Mouse (Mus musculus) forebrain, embryonic 12.5 days (tissue): ENCODE measurements at regions not wholly inside any gene's neighbourhood (a gene's known extent, or its start where the extent isn't known, plus 50 kb on each side); places are given as distances from the start of the nearest gene placed in this dataset.
A peak's percentile ranks its signal among the peaks of the same experiment; 100 is the strongest.

ENCODE experiments used
- ATAC-seq: fragments of 200-750 bp; cut with Nextera tagmentation; 2 replicates; pipeline ENCODE4 v1.8.0; 2017; ENCODE audit warnings: moderate TSS enrichment; ENCODE audit not compliant: low FRiP score
- H3K27ac ChIP-seq: fragments of 300-500 bp; sonication (generic); 2 replicates; pipeline ENCODE4 v1.5.1; 2016; ENCODE audit warnings: mild to moderate bottlenecking
- H3K27me3 ChIP-seq: fragments of 300-500 bp; sonication (generic); 2 replicates; pipeline ENCODE4 v1.6.1; 2016; ENCODE audit warnings: mild to moderate bottlenecking
- H3K36me3 ChIP-seq: fragments of 300-500 bp; sonication (generic); replicated peaks from 2 replicates; pipeline ENCODE4 v1.6.1; 2016; ENCODE audit warnings: mild to moderate bottlenecking
- H3K4me1 ChIP-seq: fragments of 300-500 bp; sonication (generic); 2 replicates; pipeline ENCODE4 v1.6.1; 2016
- H3K4me2 ChIP-seq: fragments of 300-500 bp; sonication (generic); 2 replicates; pipeline ENCODE4 v1.6.1; 2016; ENCODE audit warnings: mild to moderate bottlenecking, moderate library complexity
- H3K4me3 ChIP-seq: fragments of 300-500 bp; sonication (generic); replicated peaks from 2 replicates; pipeline ENCODE4 v1.5.1; 2016; ENCODE audit warnings: mild to moderate bottlenecking
- H3K9ac ChIP-seq: fragments of 300-500 bp; sonication (generic); 2 replicates; pipeline ENCODE4 v1.6.1; 2016; ENCODE audit warnings: mild to moderate bottlenecking
- H3K9me3 ChIP-seq: fragments of 300-500 bp; sonication (generic); 2 replicates; pipeline ENCODE4 v1.6.1; 2016
- WGBS: fragments of 180-500 bp; shearing (Covaris S2); methylation state at CpG from one replicate; pipeline ENCODE4 v1.1.7; 2016; 5-methylcytosine and 5-hydroxymethylcytosine counted together

DNA sequence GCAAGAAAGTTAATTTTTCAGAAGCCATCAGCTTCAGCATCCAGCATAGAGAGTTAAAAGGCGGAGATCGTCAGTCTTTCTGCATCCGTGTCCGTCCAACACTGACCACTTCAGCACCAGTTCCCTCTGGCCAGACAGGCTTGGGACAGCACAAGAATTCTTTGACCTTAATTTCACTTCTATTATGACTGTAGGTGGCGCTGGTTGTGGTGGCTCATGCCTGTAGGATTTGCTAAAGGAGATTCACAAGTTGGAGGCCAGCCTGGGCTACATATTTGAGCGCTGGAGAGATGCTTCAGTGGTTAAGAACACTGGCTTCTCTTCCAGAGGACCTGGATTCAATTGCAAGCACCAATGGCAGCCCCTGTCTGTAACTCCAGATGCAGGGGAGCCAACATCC is 66.0 kb downstream of the Amer2 start:
- H3K9me3 ChIP-seq = no peaks in the 10 kb centered on the region
- no peak for ATAC-seq
- H3K4me2 ChIP-seq = no peak overlapping the region
- 65% methylated on average over 6 of the region's 6 CpGs for WGBS
- no peak overlapping the region for H3K4me3 ChIP-seq
- H3K27ac ChIP-seq = no peak overlapping the region
- H3K27me3 ChIP-seq = no peaks in the 10 kb centered on the region
- H3K36me3 ChIP-seq = no peaks in the 10 kb centered on the region
- H3K4me1 ChIP-seq = peaks cover 10% of the 10 kb centered on the region; the same call in 1 of the 2 replicates
- H3K9ac ChIP-seq = no peak overlapping the region

- Histone ChIP-seq H3K9ac (no peak overlapping the region), H3K4me3 (no peak overlapping the region), H3K27ac (no peak overlapping the region), H3K27me3 (no peaks in the 10 kb centered on the region), H3K36me3 (no peaks in the 10 kb centered on the region), H3K4me2 (no peak overlapping the region), H3K4me1 (peaks cover 16% of the 10 kb centered on the region), H3K9me3 (no peaks in the 10 kb centered on the region)
- 70% methylated on average over 7 of the region's 7 CpGs for WGBS
- ATAC-seq = no peak
Observed at GRCm38 (mm10) chr14:60443821-60444551, 70.9 kb downstream of the Amer2 start.

GRCm38 (mm10) chr14:60444552-60444937 is 71.5 kb downstream of the Amer2 start:
- WGBS = 58% methylated on average over 3 of the region's 3 CpGs
- Histone ChIP-seq H3K27me3 (no peaks in the 10 kb centered on the region), H3K4me3 (no peak overlapping the region), H3K4me2 (no peak overlapping the region), H3K27ac (no peak overlapping the region), H3K9ac (no peak overlapping the region), H3K9me3 (no peaks in the 10 kb centered on the region), H3K36me3 (no peaks in the 10 kb centered on the region), H3K4me1 (peaks cover 20% of the 10 kb centered on the region)
- ATAC-seq = no peak

DNA sequence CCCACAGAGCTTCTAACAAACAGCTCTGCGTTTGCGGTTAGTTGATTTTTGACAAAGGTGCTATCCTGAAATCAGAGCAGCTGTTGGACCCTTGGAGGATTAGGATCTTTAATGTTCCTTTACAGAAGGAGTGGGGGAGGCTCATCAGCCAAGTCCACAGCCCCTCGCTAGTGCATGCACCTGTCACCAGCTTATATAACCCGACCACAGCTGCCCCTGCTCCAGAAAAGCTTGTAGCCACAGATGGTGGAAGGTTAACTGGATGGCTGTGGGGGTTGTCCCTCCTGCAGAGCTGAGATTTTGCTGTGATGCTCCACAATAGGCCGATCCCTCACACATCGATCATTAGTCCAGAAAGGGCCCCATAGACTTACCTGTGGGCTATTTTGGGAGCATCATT is 73.0 kb downstream of the Amer2 start:
- Histone ChIP-seq H3K4me1 (peaks cover 23% of the 10 kb centered on the region), H3K9ac (no peak overlapping the region), H3K4me3 (no peak overlapping the region), H3K4me2 (no peak overlapping the region), H3K9me3 (no peaks in the 10 kb centered on the region), H3K27ac (no peak overlapping the region), H3K27me3 (no peaks in the 10 kb centered on the region), H3K36me3 (no peaks in the 10 kb centered on the region)
- ATAC-seq = 0 out of 2 replicates have a peak, but pooled peaks have one; percentile 39
- 53% methylated on average over 6 of the region's 6 CpGs for WGBS

DNA sequence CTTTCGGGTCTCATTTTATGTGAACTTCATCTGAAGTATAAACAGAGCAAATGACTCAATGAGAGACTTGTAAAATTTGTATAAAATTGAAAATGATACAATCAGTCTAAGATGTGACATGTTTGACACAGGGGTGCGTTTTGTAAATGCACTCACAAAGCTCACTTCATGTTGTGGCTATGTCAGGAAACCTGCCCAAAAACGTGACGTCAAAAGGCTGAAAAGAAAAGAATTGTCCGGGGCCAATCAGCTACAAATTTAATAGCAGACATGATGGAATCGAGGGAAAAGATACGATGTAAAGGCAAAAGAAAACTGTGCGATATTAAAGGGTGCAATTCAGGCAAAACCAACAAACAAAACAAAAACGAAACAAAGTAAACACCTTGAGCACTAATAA is 78.2 kb downstream of the Amer2 start:
- Histone ChIP-seq H3K4me1 (peaks cover 9% of the 10 kb centered on the region), H3K9me3 (no peaks in the 10 kb centered on the region), H3K27me3 (no peaks in the 10 kb centered on the region), H3K4me2 (no peak overlapping the region), H3K9ac (no peak overlapping the region), H3K4me3 (no peak overlapping the region), H3K36me3 (no peaks in the 10 kb centered on the region), H3K27ac (no peak overlapping the region)
- WGBS = 87% methylated on average over 9 of the region's 9 CpGs
- ATAC-seq = no peak

DNA sequence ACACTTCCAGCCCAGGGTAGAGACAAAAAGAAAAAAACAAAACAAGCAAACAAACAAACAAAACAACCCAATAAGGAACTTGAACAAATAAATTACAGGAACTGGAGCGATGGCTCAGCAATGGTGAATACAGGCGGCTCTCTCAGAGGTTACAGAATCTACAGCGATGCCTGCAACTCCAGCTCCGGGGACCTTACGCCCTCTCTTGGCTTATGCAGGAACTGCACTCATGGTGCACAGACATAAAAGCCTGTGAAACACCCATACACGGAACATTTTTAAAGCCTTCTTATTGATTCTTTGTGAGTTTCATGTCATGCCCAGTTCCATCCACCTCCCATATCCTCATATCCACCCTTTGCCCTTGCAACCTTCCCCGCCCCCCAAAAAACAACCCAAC is 78.6 kb downstream of the Amer2 start:
- no peak overlapping the region for H3K4me3 ChIP-seq
- WGBS = 87% methylated on average over 7 of the region's 7 CpGs

GRCm38 (mm10) chr14:60456767-60457166 is 83.7 kb downstream of the Amer2 start:
- Histone ChIP-seq H3K27me3 (no peaks in the 10 kb centered on the region), H3K36me3 (no peaks in the 10 kb centered on the region), H3K4me3 (no peak overlapping the region), H3K4me1 (no peaks in the 10 kb centered on the region), H3K27ac (no peak overlapping the region), H3K4me2 (no peak overlapping the region), H3K9ac (no peak overlapping the region), H3K9me3 (no peaks in the 10 kb centered on the region)
- 67% methylated on average over 9 of the region's 9 CpGs for WGBS
- no peak for ATAC-seq

More for the DNA sequence above, 78.6 kb downstream of the Amer2 start:
- H3K9ac ChIP-seq = no peak overlapping the region
- peaks cover 7% of the 10 kb centered on the region for H3K4me1 ChIP-seq
- H3K27ac ChIP-seq = no peak overlapping the region
- no peaks in the 10 kb centered on the region for H3K36me3 ChIP-seq
- H3K4me2 ChIP-seq = no peak overlapping the region
- no peaks in the 10 kb centered on the region for H3K27me3 ChIP-seq
- H3K9me3 ChIP-seq = no peaks in the 10 kb centered on the region
- ATAC-seq = no peak

GRCm38 (mm10) chr14:60484996-60485888 is 112.2 kb downstream of the Amer2 start:
- Histone ChIP-seq H3K4me2 (peak overlapping the region; percentile 88), H3K36me3 (no peaks in the 10 kb centered on the region), H3K27me3 (0 out of 2 replicates have a peak, but pooled peaks cover 6% of the 10 kb centered on the region), H3K4me3 (peak overlapping the region; percentile 43), H3K9me3 (no peaks in the 10 kb centered on the region), H3K27ac (peak overlapping the region; percentile 78), H3K4me1 (peaks cover 25% of the 10 kb centered on the region), H3K9ac (peak overlapping the region; percentile 55)
- ATAC-seq = peak; percentile 92
- WGBS = under 1% methylated on average over 38 of the region's 38 CpGs

GRCm38 (mm10) chr14:60485889-60486274 is 112.8 kb downstream of the Amer2 start:
- Histone ChIP-seq H3K9me3 (no peaks in the 10 kb centered on the region), H3K27ac (0 out of 2 replicates have a peak overlapping the region, but pooled peaks have one; percentile 78), H3K9ac (no peak overlapping the region), H3K4me3 (peak overlapping the region; percentile 43), H3K27me3 (0 out of 2 replicates have a peak, but pooled peaks cover 6% of the 10 kb centered on the region), H3K4me1 (peaks cover 25% of the 10 kb centered on the region), H3K36me3 (no peaks in the 10 kb centered on the region), H3K4me2 (peak overlapping the region; percentile 88)
- ATAC-seq = peak; percentile 71; the same call in 1 of the 2 replicates
- 0% methylated on average over 5 of the region's 5 CpGs for WGBS

GRCm38 (mm10) chr14:60486278-60486935 is 113.3 kb downstream of the Amer2 start:
- Histone ChIP-seq H3K4me2 (peak overlapping the region; percentile 88), H3K9me3 (no peaks in the 10 kb centered on the region), H3K27ac (0 out of 2 replicates have a peak overlapping the region, but pooled peaks have one; percentile 20), H3K27me3 (0 out of 2 replicates have a peak, but pooled peaks cover 6% of the 10 kb centered on the region), H3K4me1 (peaks cover 25% of the 10 kb centered on the region), H3K4me3 (peak overlapping the region; percentile 43), H3K36me3 (no peaks in the 10 kb centered on the region), H3K9ac (no peak overlapping the region)
- ATAC-seq = peak; percentile 44; the same call in 1 of the 2 replicates
- WGBS = 3% methylated on average over 9 of the region's 9 CpGs

DNA sequence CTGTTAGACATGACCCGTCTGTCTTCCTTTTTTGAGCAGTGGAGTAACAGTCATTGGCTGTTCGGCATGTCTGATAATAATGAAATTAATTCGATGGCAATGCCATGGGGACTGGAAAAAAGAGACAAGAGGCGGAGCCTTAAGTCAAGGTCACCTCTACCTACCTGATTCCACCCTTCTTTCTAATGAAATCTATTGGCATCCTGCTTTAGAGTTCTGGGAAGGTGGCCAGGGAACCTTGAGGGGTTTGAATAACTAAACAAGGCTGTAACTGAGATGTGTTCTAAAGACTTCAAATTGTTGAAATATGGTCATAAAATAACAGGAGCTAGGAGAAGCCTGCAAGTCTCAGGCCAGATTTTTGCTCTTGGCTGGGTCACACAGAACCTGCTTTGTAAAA is 116.1 kb downstream of the Amer2 start:
- Histone ChIP-seq H3K36me3 (no peaks in the 10 kb centered on the region), H3K4me1 (peaks cover 25% of the 10 kb centered on the region), H3K9ac (no peak overlapping the region), H3K4me2 (no peak overlapping the region), H3K27me3 (0 out of 2 replicates have a peak, but pooled peaks cover 6% of the 10 kb centered on the region), H3K4me3 (no peak overlapping the region), H3K9me3 (no peaks in the 10 kb centered on the region), H3K27ac (no peak overlapping the region)
- WGBS = 90% methylated on average over 4 of the region's 4 CpGs
- ATAC-seq = no peak

DNA sequence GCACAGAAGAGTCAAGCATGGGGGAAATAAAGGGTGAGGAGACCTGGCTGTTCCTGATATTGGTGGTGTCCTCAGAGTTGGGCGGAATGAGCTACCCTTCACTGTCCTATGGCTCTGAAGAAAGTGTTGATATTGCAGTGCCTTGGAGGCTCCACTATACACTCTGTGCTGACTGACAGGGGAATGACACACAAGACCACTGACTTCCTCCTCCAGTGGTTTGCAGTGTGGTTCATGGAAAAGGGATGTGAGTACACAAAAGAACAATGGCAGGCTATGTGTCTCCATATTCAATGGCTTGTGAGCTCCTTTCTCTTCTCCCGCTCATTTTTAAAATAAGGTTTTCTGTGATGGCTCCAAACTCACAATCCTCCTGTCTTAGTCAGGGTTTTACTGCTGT is 117.8 kb downstream of the Amer2 start:
- WGBS = 87% methylated on average over 2 of the region's 2 CpGs
- H3K4me3 ChIP-seq = no peak overlapping the region
- no peak for ATAC-seq

More for the DNA sequence above, 117.8 kb downstream of the Amer2 start:
- Histone ChIP-seq H3K4me2 (no peak overlapping the region), H3K27me3 (0 out of 2 replicates have a peak, but pooled peaks cover 3% of the 10 kb centered on the region), H3K27ac (no peak overlapping the region), H3K9ac (no peak overlapping the region), H3K4me1 (peaks cover 10% of the 10 kb centered on the region), H3K36me3 (no peaks in the 10 kb centered on the region), H3K9me3 (no peaks in the 10 kb centered on the region)
